Mouse (Mus musculus): Measurements from ENCODE around the gene Grk6. TPM values are rescaled to one million over a fixed set of nuclear protein-coding genes. Genes with fewer than 3 reads are reported as not detected.

The Grk6 gene
- total and polyA plus RNA-seq, 2 experiments from 2014 or later: 35.8 to 71.9 TPM

GRCm38 (mm10) chr13:55465184-55465583 is 20.3 kb downstream of the Grk6 start:
- no peaks in the 10 kb centered on the region for H3K9me3 ChIP-seq (ENCODE audit: low read length)
- no peaks in the 10 kb centered on the region for H3K27me3 ChIP-seq (ENCODE audit: insufficient read depth, low read length)
- H3K4me1 ChIP-seq (ENCODE audit: insufficient read depth, low read length): peaks cover 22% of the 10 kb centered on the region; the same call in 1 of the 2 replicates
- H3K36me3 ChIP-seq (ENCODE audit: insufficient read depth, low read length): peaks cover under 1% of the 10 kb centered on the region; the same call in 1 of the 2 replicates
- peak overlapping the region; percentile 95 for H3K9ac ChIP-seq (replicated peaks; ENCODE audit: low read length, poor library complexity, severe bottlenecking)
- peak; percentile 48 for DNase-seq (ENCODE audit: low spot score)
- no peak for TF ChIP-seq CTCF (IDR thresholded peaks at IDR 0.05)
- ATAC-seq (ENCODE audit: low FRiP score): peak; percentile 31
- WGBS: 10% methylated on average over 3 of the region's 3 CpGs
- H3K4me2 ChIP-seq (ENCODE audit: low read depth, low read length, poor library complexity, severe bottlenecking): peak overlapping the region; percentile 84
- H3K4me3 ChIP-seq (ENCODE audit: low read depth, low read length): peak overlapping the region; percentile 85
- H3K27ac ChIP-seq (ENCODE audit: low read depth, low read length): peak overlapping the region; percentile 98

- Histone ChIP-seq H3K27me3 (ENCODE audit: insufficient read depth, low read length) (no peaks in the 10 kb centered on the region), H3K4me1 (ENCODE audit: insufficient read depth, low read length) (peaks cover 24% of the 10 kb centered on the region; the same call in 1 of the 2 replicates), H3K9ac (replicated peaks; ENCODE audit: low read length, poor library complexity, severe bottlenecking) (peak overlapping the region; percentile 95), H3K36me3 (ENCODE audit: insufficient read depth, low read length) (no peaks in the 10 kb centered on the region), H3K4me2 (ENCODE audit: low read depth, low read length, poor library complexity, severe bottlenecking) (peak overlapping the region; percentile 84), H3K27ac (ENCODE audit: low read depth, low read length) (peak overlapping the region; percentile 98), H3K4me3 (ENCODE audit: low read depth, low read length) (peak overlapping the region; percentile 85), H3K9me3 (ENCODE audit: low read length) (no peaks in the 10 kb centered on the region)
- no peak for TF ChIP-seq CTCF (IDR thresholded peaks at IDR 0.05)
- DNase-seq (ENCODE audit: low spot score) (no peak), ATAC-seq (ENCODE audit: low FRiP score) (no peak)
- WGBS: 43% methylated on average over 5 of the region's 5 CpGs
Observed at GRCm38 (mm10) chr13:55465830-55466440, 21.1 kb downstream of the Grk6 start.

GRCm38 (mm10) chr13:55468851-55469560 is 24.1 kb downstream of the Grk6 start:
- peaks cover 20% of the 10 kb centered on the region; the same call in 1 of the 2 replicates for H3K4me1 ChIP-seq (ENCODE audit: insufficient read depth, low read length)
- no peak overlapping the region for H3K27ac ChIP-seq (ENCODE audit: low read depth, low read length)
- TF ChIP-seq CTCF (IDR thresholded peaks at IDR 0.05): peak; percentile 65
- 27% methylated on average over 13 of the region's 13 CpGs for WGBS
- H3K9ac ChIP-seq (replicated peaks; ENCODE audit: low read length, poor library complexity, severe bottlenecking): no peak overlapping the region
- no peaks in the 10 kb centered on the region for H3K9me3 ChIP-seq (ENCODE audit: low read length)
- ATAC-seq (ENCODE audit: low FRiP score): no peak
- H3K36me3 ChIP-seq (ENCODE audit: insufficient read depth, low read length): no peaks in the 10 kb centered on the region
- no peak overlapping the region for H3K4me3 ChIP-seq (ENCODE audit: low read depth, low read length)
- DNase-seq (ENCODE audit: low spot score): peak; percentile 68
- H3K4me2 ChIP-seq (ENCODE audit: low read depth, low read length, poor library complexity, severe bottlenecking): no peak overlapping the region
- no peaks in the 10 kb centered on the region for H3K27me3 ChIP-seq (ENCODE audit: insufficient read depth, low read length)

GRCm38 (mm10) chr13:55470372-55470771 is 25.5 kb downstream of the Grk6 start:
- Histone ChIP-seq H3K4me2 (ENCODE audit: low read depth, low read length, poor library complexity, severe bottlenecking) (peak overlapping the region; percentile 98; the same call in 1 of the 2 replicates), H3K9me3 (ENCODE audit: low read length) (no peaks in the 10 kb centered on the region), H3K4me1 (ENCODE audit: insufficient read depth, low read length) (peaks cover 18% of the 10 kb centered on the region; the same call in 1 of the 2 replicates), H3K27me3 (ENCODE audit: insufficient read depth, low read length) (no peaks in the 10 kb centered on the region), H3K9ac (replicated peaks; ENCODE audit: low read length, poor library complexity, severe bottlenecking) (peak overlapping the region; percentile 29; the same call in 1 of the 2 replicates), H3K4me3 (ENCODE audit: low read depth, low read length) (no peak overlapping the region), H3K36me3 (ENCODE audit: insufficient read depth, low read length) (peaks cover 9% of the 10 kb centered on the region), H3K27ac (ENCODE audit: low read depth, low read length) (peak overlapping the region; percentile 65)
- ATAC-seq (ENCODE audit: low FRiP score) (peak; percentile 17; the same call in 1 of the 2 replicates), DNase-seq (ENCODE audit: low spot score) (peak; percentile 84)
- no peak for TF ChIP-seq CTCF (IDR thresholded peaks at IDR 0.05)
- WGBS: 22% methylated on average over 9 of the region's 9 CpGs

- H3K4me1 ChIP-seq (ENCODE audit: insufficient read depth, low read length): peaks cover 10% of the 10 kb centered on the region; the same call in 1 of the 2 replicates
- under 1% methylated on average over 53 of the region's 54 CpGs for WGBS
- peak; percentile 93 for TF ChIP-seq CTCF (IDR thresholded peaks at IDR 0.05)
Observed at GRCm38 (mm10) chr13:55471156-55471818, 26.4 kb downstream of the Grk6 start.

More at GRCm38 (mm10) chr13:55471156-55471818, 26.4 kb downstream of the Grk6 start:
- Histone ChIP-seq H3K4me3 (ENCODE audit: low read depth, low read length) (peak overlapping the region; percentile 49), H3K27ac (ENCODE audit: low read depth, low read length) (peak overlapping the region; percentile 91), H3K9ac (replicated peaks; ENCODE audit: low read length, poor library complexity, severe bottlenecking) (peak overlapping the region; percentile 77), H3K4me2 (ENCODE audit: low read depth, low read length, poor library complexity, severe bottlenecking) (peak overlapping the region; percentile 98), H3K9me3 (ENCODE audit: low read length) (no peaks in the 10 kb centered on the region), H3K36me3 (ENCODE audit: insufficient read depth, low read length) (peaks cover 18% of the 10 kb centered on the region), H3K27me3 (ENCODE audit: insufficient read depth, low read length) (no peaks in the 10 kb centered on the region)
- ATAC-seq (ENCODE audit: low FRiP score) (peak; percentile 59), DNase-seq (ENCODE audit: low spot score) (peak; percentile 90)
